Mouse (Mus musculus): Measurements from ENCODE around the gene Eipr1. TPM values are rescaled to one million over a fixed set of nuclear protein-coding genes. Genes with fewer than 3 reads are reported as not detected.

The Eipr1 gene
- polyA plus RNA-seq, 1 experiment from 2014 or later = 70.9 TPM

DNA sequence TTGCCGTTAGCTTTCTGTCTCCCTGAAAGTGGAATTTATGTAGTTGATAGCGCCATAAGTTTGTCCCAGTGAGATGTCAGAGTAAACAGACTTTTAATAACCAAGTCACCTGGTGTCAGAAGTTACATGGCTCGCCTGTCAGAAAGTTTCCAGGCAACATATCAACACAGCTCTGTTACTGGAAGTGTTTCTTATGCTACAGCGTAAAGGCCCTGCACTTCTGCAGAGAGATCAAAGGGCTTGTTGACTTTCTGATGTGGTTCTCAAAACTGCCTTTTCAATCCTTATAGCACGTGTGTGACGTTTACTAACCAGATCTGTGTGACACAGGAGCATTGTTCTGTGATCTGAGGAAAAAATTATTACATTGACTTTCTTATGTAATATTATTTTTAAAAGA is 82.7 kb downstream of the Eipr1 start:
- Histone ChIP-seq H3K9ac (no peak overlapping the region), H3K4me1 (replicated peaks) (peaks cover 8% of the 10 kb centered on the region), H3K36me3 (no peaks in the 10 kb centered on the region; the same call in 1 of the 2 replicates), H3K4me3 (no peak overlapping the region), H3K27ac (replicated peaks) (no peak overlapping the region), H3K9me3 (no peaks in the 10 kb centered on the region), H3K4me2 (no peak overlapping the region), H3K27me3 (no peaks in the 10 kb centered on the region)
- WGBS = 85% methylated on average over 6 of the region's 6 CpGs
- ATAC-seq (ENCODE audit: low FRiP score, low read depth) = no peak

- Histone ChIP-seq H3K9ac (no peak overlapping the region), H3K4me3 (no peak overlapping the region), H3K4me1 (replicated peaks) (peaks cover 8% of the 10 kb centered on the region), H3K27ac (replicated peaks) (no peak overlapping the region), H3K27me3 (no peaks in the 10 kb centered on the region), H3K4me2 (no peak overlapping the region), H3K9me3 (no peaks in the 10 kb centered on the region), H3K36me3 (no peaks in the 10 kb centered on the region)
- WGBS = 91% methylated on average over 3 of the region's 3 CpGs
- no peak for ATAC-seq (ENCODE audit: low FRiP score, low read depth)
Measured at GRCm38 (mm10) chr12:28835683-28836082, 84.1 kb downstream of the Eipr1 start.

- 71% methylated on average over 4 of the region's 4 CpGs for WGBS
- peaks cover 8% of the 10 kb centered on the region for H3K4me1 ChIP-seq (replicated peaks)
- H3K36me3 ChIP-seq = no peaks in the 10 kb centered on the region
- H3K4me2 ChIP-seq = no peak overlapping the region
- H3K27ac ChIP-seq (replicated peaks) = peak overlapping the region; percentile 44; the same call in 1 of the 2 replicates
- H3K9me3 ChIP-seq = no peaks in the 10 kb centered on the region
- H3K27me3 ChIP-seq = no peaks in the 10 kb centered on the region
- no peak overlapping the region for H3K4me3 ChIP-seq
- no peak for ATAC-seq (ENCODE audit: low FRiP score, low read depth)
- H3K9ac ChIP-seq = no peak overlapping the region
Measured at GRCm38 (mm10) chr12:28838268-28838667, 86.7 kb downstream of the Eipr1 start.

- Histone ChIP-seq H3K4me2 (no peak overlapping the region), H3K9ac (no peak overlapping the region), H3K4me3 (no peak overlapping the region), H3K27me3 (no peaks in the 10 kb centered on the region), H3K27ac (replicated peaks) (no peak overlapping the region), H3K9me3 (no peaks in the 10 kb centered on the region), H3K36me3 (no peaks in the 10 kb centered on the region), H3K4me1 (replicated peaks) (peaks cover 8% of the 10 kb centered on the region)
- WGBS = 77% methylated on average over 7 of the region's 7 CpGs
- no peak for ATAC-seq (ENCODE audit: low FRiP score, low read depth)
Measured at GRCm38 (mm10) chr12:28838971-28839370, 87.4 kb downstream of the Eipr1 start.

DNA sequence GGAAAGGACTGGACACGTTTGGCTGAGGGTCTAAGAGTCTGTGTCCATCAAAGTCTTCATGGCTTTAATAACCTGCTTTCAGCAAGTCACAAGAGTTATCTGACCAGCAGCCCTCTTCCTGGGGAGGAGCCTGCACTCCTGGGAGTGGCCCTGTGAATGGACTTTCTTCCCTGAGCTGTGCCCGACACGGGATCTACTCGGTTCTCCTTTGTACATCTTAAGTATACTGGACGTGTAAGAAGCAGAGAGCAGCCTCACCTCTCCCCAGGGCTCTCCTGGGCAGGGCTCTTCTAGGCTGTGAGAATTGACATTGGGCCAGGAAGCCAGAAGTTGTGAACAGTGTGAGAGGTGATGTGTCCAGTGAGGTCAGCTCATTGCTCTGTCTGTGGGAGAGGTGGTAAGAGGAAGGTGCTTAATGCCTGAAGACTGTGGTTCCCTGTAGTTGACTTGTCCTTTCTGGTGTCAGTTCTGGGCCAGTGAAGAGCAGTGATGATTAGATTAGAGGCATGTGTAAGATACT is 89.6 kb downstream of the Eipr1 start:
- Histone ChIP-seq H3K27me3 (no peaks in the 10 kb centered on the region), H3K9ac (no peak overlapping the region)
- no peak for ATAC-seq (ENCODE audit: low FRiP score, low read depth)

GRCm38 (mm10) chr12:28845811-28846210 is 94.2 kb downstream of the Eipr1 start:
- Histone ChIP-seq H3K36me3 (no peaks in the 10 kb centered on the region), H3K9me3 (no peaks in the 10 kb centered on the region), H3K27ac (replicated peaks) (no peak overlapping the region), H3K4me1 (replicated peaks) (peaks cover 13% of the 10 kb centered on the region), H3K9ac (no peak overlapping the region), H3K4me3 (no peak overlapping the region), H3K4me2 (no peak overlapping the region), H3K27me3 (no peaks in the 10 kb centered on the region)
- no peak for ATAC-seq (ENCODE audit: low FRiP score, low read depth)
- WGBS = 87% methylated on average over 8 of the region's 8 CpGs

More for the DNA sequence above, 89.6 kb downstream of the Eipr1 start:
- Histone ChIP-seq H3K4me2 (no peak overlapping the region), H3K36me3 (no peaks in the 10 kb centered on the region), H3K9me3 (no peaks in the 10 kb centered on the region), H3K27ac (replicated peaks) (no peak overlapping the region), H3K4me3 (no peak overlapping the region), H3K4me1 (replicated peaks) (peaks cover 8% of the 10 kb centered on the region)
- 85% methylated on average over 5 of the region's 5 CpGs for WGBS

DNA sequence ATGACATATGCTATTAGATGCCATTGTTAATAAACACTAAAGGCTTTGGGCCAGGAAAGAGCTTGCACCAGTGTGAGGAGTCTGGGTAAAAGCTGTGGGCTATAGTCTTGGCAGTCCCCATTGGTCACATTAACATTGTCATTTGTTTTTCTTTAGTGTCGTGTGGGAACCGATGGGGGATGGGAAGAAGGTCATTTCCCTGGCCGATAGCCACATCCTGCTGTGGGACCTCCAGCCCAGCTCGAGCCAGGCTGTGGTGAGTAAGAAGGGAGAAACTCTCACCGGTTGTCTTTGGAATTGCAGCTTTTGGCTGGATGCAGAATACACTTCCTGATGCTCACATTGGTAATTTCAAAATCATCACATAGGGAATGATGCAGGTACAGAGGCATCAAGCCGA is 95.8 kb downstream of the Eipr1 start:
- no peaks in the 10 kb centered on the region for H3K9me3 ChIP-seq
- no peak overlapping the region for H3K4me3 ChIP-seq
- no peak overlapping the region for H3K9ac ChIP-seq
- WGBS = 63% methylated on average over 6 of the region's 6 CpGs
- H3K4me1 ChIP-seq (replicated peaks) = peaks cover 13% of the 10 kb centered on the region
- ATAC-seq (ENCODE audit: low FRiP score, low read depth) = no peak
- no peak overlapping the region for H3K4me2 ChIP-seq
- H3K36me3 ChIP-seq = no peaks in the 10 kb centered on the region
- no peak overlapping the region for H3K27ac ChIP-seq (replicated peaks)
- H3K27me3 ChIP-seq = no peaks in the 10 kb centered on the region

DNA sequence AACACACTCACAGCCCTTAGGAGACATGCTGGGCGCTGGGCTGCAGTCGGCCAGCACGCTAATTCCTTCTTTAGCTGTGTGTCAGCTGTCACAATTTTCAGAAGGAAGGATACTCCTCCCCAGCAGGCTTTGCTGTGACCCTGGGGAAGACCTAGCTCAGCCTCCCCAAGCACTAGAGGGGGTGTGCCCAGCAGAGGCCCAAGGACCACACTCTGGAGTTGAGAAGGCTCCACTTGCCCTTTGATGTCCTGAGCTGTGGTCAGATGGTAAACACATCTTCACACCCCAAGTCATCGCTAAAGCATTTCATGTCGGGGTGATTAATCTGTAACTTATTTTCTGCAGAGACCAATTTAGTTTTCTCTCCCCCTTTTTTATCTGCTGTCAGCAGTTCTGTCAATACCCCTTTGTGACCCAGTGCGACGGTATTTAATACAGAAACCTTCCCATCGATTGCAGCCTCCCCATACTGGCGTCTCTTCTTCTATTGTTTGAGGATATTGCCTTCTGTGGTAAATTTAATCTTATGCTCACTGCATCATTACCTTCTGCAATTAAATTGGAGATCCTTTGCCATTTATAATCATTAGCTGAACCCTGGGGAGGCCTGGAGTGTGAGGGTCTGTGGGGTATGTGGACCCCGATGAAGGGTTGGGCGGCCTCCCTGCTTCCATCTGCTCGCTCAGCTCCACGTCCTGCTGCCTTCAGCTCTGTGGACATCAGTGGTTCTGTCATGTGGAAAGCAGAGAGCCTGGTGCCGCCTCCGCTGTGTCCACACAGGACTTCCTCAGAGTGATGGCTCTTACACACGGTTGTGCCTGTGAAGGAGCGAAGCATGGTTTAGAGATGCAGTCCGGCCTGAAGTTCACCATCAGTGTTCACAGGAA is 97.4 kb downstream of the Eipr1 start:
- no peaks in the 10 kb centered on the region for H3K36me3 ChIP-seq
- peaks cover 13% of the 10 kb centered on the region for H3K4me1 ChIP-seq (replicated peaks)
- no peak overlapping the region for H3K4me3 ChIP-seq
- no peaks in the 10 kb centered on the region for H3K27me3 ChIP-seq
- peak overlapping the region; percentile 76 for H3K27ac ChIP-seq (replicated peaks)
- H3K9me3 ChIP-seq = no peaks in the 10 kb centered on the region
- no peak overlapping the region for H3K4me2 ChIP-seq
- no peak overlapping the region for H3K9ac ChIP-seq
- ATAC-seq (ENCODE audit: low FRiP score, low read depth) = peak; percentile 83
- WGBS = 29% methylated on average over 18 of the region's 18 CpGs

DNA sequence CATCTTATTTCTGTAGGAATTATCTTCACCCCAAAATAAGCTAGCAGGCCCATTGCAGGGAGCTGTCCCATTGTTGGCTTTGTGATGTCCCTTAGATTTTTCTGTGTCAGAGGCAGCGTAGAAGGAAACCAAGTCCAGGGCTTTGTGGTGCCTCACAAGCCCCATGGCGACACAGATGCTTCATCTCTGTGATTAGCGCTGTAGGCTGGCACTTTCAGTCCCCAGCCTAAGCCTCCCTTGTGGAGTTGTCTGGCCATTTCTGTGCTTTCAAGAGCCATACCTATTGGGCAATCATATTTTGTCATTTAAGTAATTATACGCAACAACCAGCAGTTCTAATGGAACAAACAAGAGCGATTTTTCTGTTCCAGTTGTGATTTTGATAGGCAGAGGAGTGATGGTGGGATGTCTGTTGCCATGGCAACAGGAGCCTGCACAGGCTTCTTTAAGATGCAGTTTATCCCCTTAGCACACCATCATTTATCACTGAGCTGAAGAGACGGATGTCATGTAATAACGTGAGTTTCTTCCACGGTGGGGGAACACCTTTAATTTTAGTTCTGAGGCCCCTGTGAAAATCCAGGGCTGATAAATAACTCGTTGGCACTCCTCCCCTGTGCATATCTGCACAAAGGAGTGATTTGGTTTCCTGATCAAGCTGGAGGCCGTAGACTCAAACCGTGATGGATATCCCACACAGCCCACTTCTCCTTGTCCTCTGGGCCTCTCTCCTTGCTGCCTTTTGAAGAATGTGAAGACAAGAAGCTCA is 108.1 kb downstream of the Eipr1 start:
- Histone ChIP-seq H3K4me2 (peak overlapping the region; percentile 17; the same call in 1 of the 2 replicates), H3K9ac (0 out of 2 replicates have a peak overlapping the region, but pooled peaks have one; percentile 8), H3K27ac (replicated peaks) (peak overlapping the region; percentile 93), H3K27me3 (no peaks in the 10 kb centered on the region), H3K4me1 (replicated peaks) (peaks cover 47% of the 10 kb centered on the region), H3K36me3 (no peaks in the 10 kb centered on the region), H3K4me3 (no peak overlapping the region), H3K9me3 (no peaks in the 10 kb centered on the region)
- ATAC-seq (ENCODE audit: low FRiP score, low read depth) = peak; percentile 88
- WGBS = 16% methylated on average over 11 of the region's 11 CpGs

DNA sequence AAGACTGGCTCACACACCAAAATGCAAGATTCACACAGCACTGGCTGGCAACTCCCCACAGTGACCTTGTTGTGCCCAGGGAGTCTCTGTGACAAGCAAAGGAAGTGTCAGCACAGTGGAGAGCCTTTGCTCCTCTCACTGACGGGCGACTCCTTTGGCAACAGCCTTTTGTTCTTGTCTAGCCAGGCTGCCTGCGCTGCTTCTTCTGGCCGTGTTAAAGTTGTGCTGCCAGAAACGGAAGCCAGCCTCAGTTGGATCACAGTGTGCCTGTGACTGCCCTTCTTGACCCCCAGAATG is 108.6 kb downstream of the Eipr1 start:
- Histone ChIP-seq H3K4me2 (peak overlapping the region; percentile 17; the same call in 1 of the 2 replicates), H3K27me3 (no peaks in the 10 kb centered on the region), H3K4me1 (replicated peaks) (peaks cover 49% of the 10 kb centered on the region), H3K4me3 (no peak overlapping the region), H3K36me3 (no peaks in the 10 kb centered on the region), H3K9ac (peak overlapping the region; percentile 8; the same call in 1 of the 2 replicates), H3K9me3 (no peaks in the 10 kb centered on the region), H3K27ac (replicated peaks) (peak overlapping the region; percentile 93)
- 5% methylated on average over 5 of the region's 5 CpGs for WGBS
- ATAC-seq (ENCODE audit: low FRiP score, low read depth) = peak; percentile 67

DNA sequence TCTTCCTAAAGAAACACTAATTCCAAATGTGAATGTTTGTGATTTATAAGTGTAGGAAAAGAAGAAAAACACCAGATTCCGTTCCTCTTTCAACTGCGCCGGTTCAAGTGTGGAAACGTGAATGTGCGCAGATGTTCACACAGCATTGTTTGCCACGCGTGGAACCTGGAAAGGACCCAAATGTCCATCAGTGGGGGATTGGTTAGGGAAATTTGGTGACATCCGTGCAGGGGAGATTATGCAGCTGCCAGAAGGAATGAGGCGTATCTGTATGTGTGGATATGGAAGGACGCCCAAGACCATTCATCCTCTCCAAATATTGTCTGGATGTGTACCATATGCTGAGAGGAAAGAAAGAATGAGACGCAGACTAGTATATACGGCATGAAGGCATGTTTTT is 111.7 kb downstream of the Eipr1 start:
- no peaks in the 10 kb centered on the region for H3K36me3 ChIP-seq
- 50% methylated on average over 12 of the region's 12 CpGs for WGBS

DNA sequence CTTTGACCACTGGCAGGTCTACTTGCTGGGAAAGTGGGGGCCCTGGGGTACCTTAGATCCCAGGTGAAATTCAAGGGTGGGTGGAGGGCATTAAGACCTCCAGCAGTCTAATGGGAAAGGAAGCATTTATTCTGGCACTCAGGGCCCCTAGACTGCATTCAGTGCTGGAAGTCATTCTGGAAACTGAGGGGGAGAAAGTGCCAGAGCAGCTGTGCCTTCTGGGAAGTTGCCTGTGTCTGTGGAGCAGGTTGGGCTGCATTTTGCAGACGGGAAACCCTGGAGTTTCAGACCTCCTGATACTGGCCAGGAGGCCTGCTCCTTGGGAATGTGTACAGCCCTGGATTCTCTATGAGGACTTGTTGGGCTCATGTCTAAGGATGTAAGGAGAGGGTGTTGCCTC is 114.5 kb downstream of the Eipr1 start:
- Histone ChIP-seq H3K9me3 (no peaks in the 10 kb centered on the region), H3K27ac (replicated peaks) (peak overlapping the region; percentile 61; the same call in 1 of the 2 replicates), H3K36me3 (no peaks in the 10 kb centered on the region; the same call in 1 of the 2 replicates), H3K4me3 (no peak overlapping the region), H3K4me2 (no peak overlapping the region), H3K9ac (no peak overlapping the region), H3K27me3 (no peaks in the 10 kb centered on the region), H3K4me1 (replicated peaks) (peaks cover 52% of the 10 kb centered on the region)
- ATAC-seq (ENCODE audit: low FRiP score, low read depth) = no peak
- WGBS = 56% methylated on average over 1 of the region's 1 CpGs

More for the DNA sequence above, 111.7 kb downstream of the Eipr1 start:
- H3K4me2 ChIP-seq = no peak overlapping the region
- peaks cover 68% of the 10 kb centered on the region for H3K4me1 ChIP-seq (replicated peaks)
- no peaks in the 10 kb centered on the region for H3K9me3 ChIP-seq
- no peak overlapping the region for H3K9ac ChIP-seq
- no peak for ATAC-seq (ENCODE audit: low FRiP score, low read depth)
- H3K27me3 ChIP-seq = no peaks in the 10 kb centered on the region
- H3K4me3 ChIP-seq = no peak overlapping the region
- H3K27ac ChIP-seq (replicated peaks) = peak overlapping the region; percentile 76
